Mouse (Mus musculus): ENCODE data around the gene Nup62. TPM values are rescaled to one million over a fixed set of nuclear protein-coding genes. Genes with fewer than 3 reads are reported as not detected.

Nup62 gene
- total and polyA plus RNA-seq, 3 experiments: 94.9 to 157 (median 96.5) TPM

- H3K27me3 ChIP-seq (ENCODE audit: insufficient read depth, low read length): no peaks in the 10 kb centered on the region
- H3K36me3 ChIP-seq (replicated peaks): peaks cover 77% of the 10 kb centered on the region
- peak overlapping the region; percentile 86; the same call in 1 of the 2 replicates for H3K4me3 ChIP-seq (ENCODE audit: low read depth, low read length)
- peak; percentile 65 for ATAC-seq (ENCODE audit: extremely low read depth, insufficient number of reproducible peaks, low FRiP score, poor library complexity, severe bottlenecking)
- H3K4me1 ChIP-seq (ENCODE audit: insufficient read depth, low read depth, low read length): peaks cover 92% of the 10 kb centered on the region
- peaks cover 11% of the 10 kb centered on the region for H3K9me3 ChIP-seq (replicated peaks)
- DNase-seq (ENCODE audit: low spot score): peak; percentile 66
- no peak; the same call in 1 of the 2 replicates for TF ChIP-seq TAL1 (conservative IDR thresholded peaks at IDR 0.05; ENCODE audit: low read depth, low read length)
Measured at GRCm38 (mm10) chr7:44856265-44856916, 40.5 kb downstream of the Nup62 start.

DNA sequence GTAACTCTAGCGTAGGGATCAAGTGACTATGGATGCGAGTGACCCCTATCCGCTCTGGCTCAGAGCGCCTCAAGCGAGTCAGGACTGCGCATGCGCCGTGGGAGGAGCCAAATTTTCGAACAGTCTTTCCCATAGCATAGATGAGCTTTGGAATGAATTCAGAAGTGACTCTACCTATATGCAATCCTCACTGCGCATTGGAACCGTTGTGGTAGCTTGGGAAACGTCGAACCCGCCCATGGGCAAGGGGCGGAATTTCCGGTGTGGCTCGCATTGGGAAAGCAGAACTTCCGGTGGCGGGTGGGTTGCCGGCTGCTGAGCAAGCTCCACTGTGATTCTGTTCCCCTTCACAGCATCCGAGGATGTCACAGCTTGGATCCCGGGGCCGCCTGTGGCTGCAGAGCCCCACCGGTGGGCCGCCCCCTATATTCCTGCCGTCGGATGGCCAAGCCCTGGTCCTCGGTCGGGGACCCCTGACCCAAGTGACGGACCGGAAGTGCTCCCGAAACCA is 41.2 kb downstream of the Nup62 start, which contains the start of gene Pnkp:
Gene Pnkp (plus strand): TSS at position 98 of the 511 bp plus-strand sequence.
- Histone ChIP-seq H3K4me3 (ENCODE audit: low read depth, low read length) (peak within 1 kb of the TSS; percentile 86), H3K9me3 (replicated peaks) (peaks cover 11% of the 10 kb centered on the region), H3K27me3 (ENCODE audit: insufficient read depth, low read length) (no peaks in the 10 kb centered on the region), H3K4me1 (ENCODE audit: insufficient read depth, low read depth, low read length) (peaks cover 88% of the 10 kb centered on the region), H3K36me3 (replicated peaks) (peaks cover 77% of the 10 kb centered on the region)
- TF ChIP-seq GATA1 (IDR thresholded peaks at IDR 0.05; ENCODE audit: borderline replicate concordance, low read length) (no peak), POLR2AphosphoS5 (IDR thresholded peaks at IDR 0.05; ENCODE audit: insufficient replicate concordance, low read depth, low read length) (no peak), CTCF (IDR thresholded peaks at IDR 0.05; ENCODE audit: low read depth, low read length) (no peak), TAL1 (conservative IDR thresholded peaks at IDR 0.05; ENCODE audit: low read depth, low read length) (no peak), GATA2 (IDR thresholded peaks at IDR 0.05; ENCODE audit: borderline replicate concordance, low read depth, low read length) (no peak)
- DNase-seq (ENCODE audit: low spot score): peak; percentile 72
- ATAC-seq (ENCODE audit: extremely low read depth, insufficient number of reproducible peaks, low FRiP score, poor library complexity, severe bottlenecking): peak; percentile 36; the same call in 1 of the 2 replicates

DNA sequence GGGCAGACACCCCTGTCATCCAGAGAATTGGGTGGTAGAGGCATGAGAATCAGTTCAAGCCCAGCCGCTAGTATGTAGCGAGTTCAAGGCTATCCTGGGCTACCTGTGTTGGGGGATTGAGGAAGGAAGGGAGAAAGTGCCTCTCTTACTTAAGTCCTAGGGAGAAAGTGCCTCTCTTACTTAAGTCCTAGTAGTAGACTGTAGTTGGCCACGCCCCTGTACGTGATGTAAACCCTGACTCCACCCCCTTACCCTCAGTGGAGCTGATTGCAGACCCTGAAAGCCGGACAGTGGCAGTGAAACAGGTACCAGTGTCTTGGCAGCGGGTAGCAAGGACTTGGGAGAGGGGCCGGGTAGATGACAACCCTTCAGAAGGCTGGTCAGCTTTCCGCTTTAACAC is 42.0 kb downstream of the Nup62 start:
- ATAC-seq (ENCODE audit: extremely low read depth, insufficient number of reproducible peaks, low FRiP score, poor library complexity, severe bottlenecking) (peak; percentile 26; the same call in 1 of the 2 replicates), DNase-seq (ENCODE audit: low spot score) (peak; percentile 69)
- Histone ChIP-seq H3K27me3 (ENCODE audit: insufficient read depth, low read length) (no peaks in the 10 kb centered on the region), H3K4me1 (ENCODE audit: insufficient read depth, low read depth, low read length) (peaks cover 81% of the 10 kb centered on the region), H3K36me3 (replicated peaks) (peaks cover 77% of the 10 kb centered on the region), H3K9me3 (replicated peaks) (peaks cover 11% of the 10 kb centered on the region), H3K4me3 (ENCODE audit: low read depth, low read length) (peak overlapping the region; percentile 86)
- TF ChIP-seq CTCF (IDR thresholded peaks at IDR 0.05; ENCODE audit: low read depth, low read length): no peak
- TF ChIP-seq GATA2 (IDR thresholded peaks at IDR 0.05; ENCODE audit: borderline replicate concordance, low read depth, low read length): no peak
- TF ChIP-seq GATA1 (IDR thresholded peaks at IDR 0.05; ENCODE audit: borderline replicate concordance, low read length): no peak
- TF ChIP-seq POLR2AphosphoS5 (IDR thresholded peaks at IDR 0.05; ENCODE audit: insufficient replicate concordance, low read depth, low read length): no peak
- TF ChIP-seq TAL1 (conservative IDR thresholded peaks at IDR 0.05; ENCODE audit: low read depth, low read length): no peak

GRCm38 (mm10) chr7:44859896-44860295 is 44.0 kb downstream of the Nup62 start:
- no peak for TF ChIP-seq CTCF (IDR thresholded peaks at IDR 0.05; ENCODE audit: low read depth, low read length)
- TF ChIP-seq GATA2 (IDR thresholded peaks at IDR 0.05; ENCODE audit: borderline replicate concordance, low read depth, low read length): no peak
- H3K27me3 ChIP-seq (ENCODE audit: insufficient read depth, low read length): no peaks in the 10 kb centered on the region
- H3K4me3 ChIP-seq (ENCODE audit: low read depth, low read length): no peak overlapping the region
- H3K4me1 ChIP-seq (ENCODE audit: insufficient read depth, low read depth, low read length): peaks cover 80% of the 10 kb centered on the region
- peaks cover 77% of the 10 kb centered on the region for H3K36me3 ChIP-seq (replicated peaks)
- H3K9me3 ChIP-seq (replicated peaks): peaks cover 4% of the 10 kb centered on the region; the same call in 1 of the 2 replicates
- ATAC-seq (ENCODE audit: extremely low read depth, insufficient number of reproducible peaks, low FRiP score, poor library complexity, severe bottlenecking) (no peak), DNase-seq (ENCODE audit: low spot score) (no peak)

- ATAC-seq (ENCODE audit: extremely low read depth, insufficient number of reproducible peaks, low FRiP score, poor library complexity, severe bottlenecking): 0 out of 2 replicates have a peak, but pooled peaks have one; percentile 16
- no peak overlapping the region for H3K4me3 ChIP-seq (ENCODE audit: low read depth, low read length)
- peaks cover 77% of the 10 kb centered on the region for H3K36me3 ChIP-seq (replicated peaks)
- peaks cover 4% of the 10 kb centered on the region; the same call in 1 of the 2 replicates for H3K9me3 ChIP-seq (replicated peaks)
- no peaks in the 10 kb centered on the region for H3K27me3 ChIP-seq (ENCODE audit: insufficient read depth, low read length)
- no peak for TF ChIP-seq POLR2AphosphoS5 (IDR thresholded peaks at IDR 0.05; ENCODE audit: insufficient replicate concordance, low read depth, low read length)
- no peak for TF ChIP-seq TAL1 (conservative IDR thresholded peaks at IDR 0.05; ENCODE audit: low read depth, low read length)
- no peak for TF ChIP-seq GATA1 (IDR thresholded peaks at IDR 0.05; ENCODE audit: borderline replicate concordance, low read length)
- no peak for TF ChIP-seq GATA2 (IDR thresholded peaks at IDR 0.05; ENCODE audit: borderline replicate concordance, low read depth, low read length)
- peak; percentile 95 for TF ChIP-seq CTCF (IDR thresholded peaks at IDR 0.05; ENCODE audit: low read depth, low read length)
- peak; percentile 61 for DNase-seq (ENCODE audit: low spot score)
- H3K4me1 ChIP-seq (ENCODE audit: insufficient read depth, low read depth, low read length): peaks cover 80% of the 10 kb centered on the region
Measured at GRCm38 (mm10) chr7:44860576-44861428, 44.9 kb downstream of the Nup62 start.

GRCm38 (mm10) chr7:44861429-44861816 is 45.5 kb downstream of the Nup62 start:
- DNase-seq (ENCODE audit: low spot score) (no peak), ATAC-seq (ENCODE audit: extremely low read depth, insufficient number of reproducible peaks, low FRiP score, poor library complexity, severe bottlenecking) (no peak)
- H3K36me3 ChIP-seq (replicated peaks): peaks cover 83% of the 10 kb centered on the region
- peaks cover 82% of the 10 kb centered on the region for H3K4me1 ChIP-seq (ENCODE audit: insufficient read depth, low read depth, low read length)
- no peaks in the 10 kb centered on the region for H3K27me3 ChIP-seq (ENCODE audit: insufficient read depth, low read length)
- no peak for TF ChIP-seq POLR2AphosphoS5 (IDR thresholded peaks at IDR 0.05; ENCODE audit: insufficient replicate concordance, low read depth, low read length)
- TF ChIP-seq GATA2 (IDR thresholded peaks at IDR 0.05; ENCODE audit: borderline replicate concordance, low read depth, low read length): no peak
- TF ChIP-seq GATA1 (IDR thresholded peaks at IDR 0.05; ENCODE audit: borderline replicate concordance, low read length): no peak
- no peak for TF ChIP-seq CTCF (IDR thresholded peaks at IDR 0.05; ENCODE audit: low read depth, low read length)
- no peak for TF ChIP-seq TAL1 (conservative IDR thresholded peaks at IDR 0.05; ENCODE audit: low read depth, low read length)
- no peak overlapping the region; the same call in 1 of the 2 replicates for H3K4me3 ChIP-seq (ENCODE audit: low read depth, low read length)
- peaks cover 4% of the 10 kb centered on the region; the same call in 1 of the 2 replicates for H3K9me3 ChIP-seq (replicated peaks)
